Mouse (Mus musculus): ENCODE measurements around the gene Pip4p1. TPM values are rescaled to one million over a fixed set of nuclear protein-coding genes. Genes with fewer than 3 reads are reported as not detected.
"Not testable (repeated sequence)": the region's sequence is repeated elsewhere in the genome, so short reads cannot be mapped to it uniquely, and the experiment has no call there.

The Pip4p1 gene
- polyA plus RNA-seq (2016; fragmentation: Nextera tagmentation; extraction: Ambion mirVana), result 43.5 and 43.6 TPM in 2 replicates

GRCm38 (mm10) chr14:50930754-50931492 lies at the start of gene Pip4p1, which contains the start of gene Pnp:
Gene Pip4p1, minus strand, starts transcription at chr14:50930856.
Gene Pnp, plus strand, starts transcription at chr14:50931082.
- DNase-seq (ENCODE audit: low spot score), result peak; percentile 98
- H3K9me3 ChIP-seq, result no peaks in the 10 kb centered on the region
- peaks cover 38% of the 10 kb centered on the region for H3K36me3 ChIP-seq (replicated peaks)
- H3K4me3 ChIP-seq, result peak within 1 kb of the TSS; percentile 94
- peaks cover 34% of the 10 kb centered on the region for H3K4me1 ChIP-seq
- WGBS, result under 1% methylated on average over 68 of the region's 68 CpGs
- H3K27me3 ChIP-seq (replicated peaks; ENCODE audit: low read depth, poor library complexity, severe bottlenecking), result no peaks in the 10 kb centered on the region
- H3K27ac ChIP-seq (replicated peaks), result peak within 1 kb of the TSS; percentile 93

GRCm38 (mm10) chr14:50979631-50980030 lies 49.0 kb upstream of the Pip4p1 start:
- Histone ChIP-seq H3K36me3 (replicated peaks) (no peaks in the 10 kb centered on the region), H3K4me3 (no peak overlapping the region), H3K9me3 (no peaks in the 10 kb centered on the region), H3K27me3 (replicated peaks; ENCODE audit: low read depth, poor library complexity, severe bottlenecking) (0 out of 2 replicates have a peak, but pooled peaks cover 3% of the 10 kb centered on the region), H3K4me1 (peaks cover 10% of the 10 kb centered on the region), H3K27ac (replicated peaks) (no peak overlapping the region)
- DNase-seq (ENCODE audit: low spot score), result no peak

DNA sequence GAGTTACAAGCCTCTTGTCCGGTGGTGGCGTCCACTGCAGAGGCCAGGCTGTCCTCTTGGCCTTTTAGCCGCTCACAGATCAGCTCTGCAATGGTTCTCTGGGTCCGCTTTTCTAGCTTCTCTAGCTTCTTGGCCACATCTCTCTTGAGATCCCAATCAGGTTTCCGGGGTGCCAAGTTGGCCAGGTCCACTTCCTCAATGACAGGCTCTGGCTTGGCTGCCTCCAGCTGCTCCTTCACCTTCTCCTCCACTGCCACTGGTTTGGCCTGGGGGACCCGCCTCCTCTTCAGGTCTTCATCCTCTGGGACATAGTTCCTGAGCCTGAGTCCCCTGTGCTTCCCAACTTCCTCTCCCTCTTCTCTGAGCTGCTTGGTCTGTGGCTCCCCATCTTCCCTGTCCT lies 47.8 kb upstream of the Pip4p1 start:
- H3K27me3 ChIP-seq (replicated peaks; ENCODE audit: low read depth, poor library complexity, severe bottlenecking); H3K27ac ChIP-seq (replicated peaks); H3K36me3 ChIP-seq (replicated peaks); DNase-seq (ENCODE audit: low spot score); H3K4me3 ChIP-seq; H3K9me3 ChIP-seq: not testable (repeated sequence)
- peaks cover 10% of the 10 kb centered on the region for H3K4me1 ChIP-seq
- 93% methylated on average over 6 of the region's 6 CpGs for WGBS

- Histone ChIP-seq H3K27ac (replicated peaks) (peak overlapping the region; percentile 45; the same call in 1 of the 2 replicates), H3K4me1 (peaks cover 10% of the 10 kb centered on the region), H3K4me3 (no peak overlapping the region), H3K27me3 (replicated peaks; ENCODE audit: low read depth, poor library complexity, severe bottlenecking) (0 out of 2 replicates have a peak, but pooled peaks cover 3% of the 10 kb centered on the region), H3K36me3 (replicated peaks) (no peaks in the 10 kb centered on the region), H3K9me3 (no peaks in the 10 kb centered on the region)
- peak; percentile 49 for DNase-seq (ENCODE audit: low spot score)
- WGBS, result 21% methylated on average over 9 of the region's 9 CpGs
Observed at GRCm38 (mm10) chr14:50976674-50977073, 46.0 kb upstream of the Pip4p1 start.

- H3K27ac ChIP-seq (replicated peaks), result no peak overlapping the region
- no peak for DNase-seq (ENCODE audit: low spot score)
- 47% methylated on average over 5 of the region's 5 CpGs for WGBS
- 0 out of 2 replicates have a peak, but pooled peaks cover 3% of the 10 kb centered on the region for H3K27me3 ChIP-seq (replicated peaks; ENCODE audit: low read depth, poor library complexity, severe bottlenecking)
- H3K4me3 ChIP-seq, result no peak overlapping the region
- H3K36me3 ChIP-seq (replicated peaks), result no peaks in the 10 kb centered on the region
- H3K4me1 ChIP-seq, result peaks cover 14% of the 10 kb centered on the region
- no peaks in the 10 kb centered on the region for H3K9me3 ChIP-seq
Observed at GRCm38 (mm10) chr14:50975001-50975400, 44.3 kb upstream of the Pip4p1 start.

DNA sequence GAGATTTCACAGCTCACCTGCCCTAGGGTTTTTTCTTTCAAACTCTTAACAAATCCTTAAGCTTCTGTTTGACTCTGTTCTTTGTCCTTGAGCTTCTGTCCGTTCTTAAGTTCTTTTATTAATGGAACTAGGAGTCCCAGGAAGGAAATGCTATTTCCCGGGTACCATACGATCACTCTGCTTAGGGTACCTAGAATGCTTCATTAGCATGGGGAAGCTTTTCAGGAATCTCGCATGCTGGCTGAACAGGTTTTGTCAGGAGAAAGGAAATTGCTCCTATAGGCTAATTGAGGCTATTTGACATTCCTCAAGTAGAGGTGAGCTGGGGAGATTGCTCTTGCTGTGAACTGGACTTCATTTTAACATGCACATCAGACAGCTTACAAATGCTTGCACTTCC lies 43.0 kb upstream of the Pip4p1 start:
- Histone ChIP-seq H3K27ac (replicated peaks) (no peak overlapping the region), H3K27me3 (replicated peaks; ENCODE audit: low read depth, poor library complexity, severe bottlenecking) (0 out of 2 replicates have a peak, but pooled peaks cover 3% of the 10 kb centered on the region), H3K36me3 (replicated peaks) (no peaks in the 10 kb centered on the region), H3K4me1 (peaks cover 23% of the 10 kb centered on the region), H3K9me3 (no peaks in the 10 kb centered on the region), H3K4me3 (no peak overlapping the region)
- no peak for DNase-seq (ENCODE audit: low spot score)
- WGBS, result 49% methylated on average over 4 of the region's 4 CpGs

DNA sequence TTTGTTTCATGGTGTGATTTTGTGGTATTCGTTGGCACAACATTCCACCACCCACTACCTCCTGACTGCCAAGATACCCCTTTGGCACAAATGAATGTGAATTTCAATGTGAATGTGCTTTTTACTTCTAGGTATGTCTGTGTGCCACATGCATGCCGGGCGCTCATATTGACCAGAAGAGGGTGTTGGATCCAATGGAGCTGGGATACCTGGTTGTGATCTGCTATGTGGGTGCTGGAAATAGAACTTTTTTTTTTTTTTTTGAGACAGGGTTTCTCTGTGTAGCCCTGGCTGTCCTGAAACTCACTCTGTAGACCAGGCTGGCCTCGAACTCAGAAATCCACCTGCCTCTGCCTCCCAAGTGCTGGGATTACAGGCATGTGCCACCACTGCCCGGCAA lies 42.4 kb upstream of the Pip4p1 start:
- H3K4me3 ChIP-seq; H3K27me3 ChIP-seq (replicated peaks; ENCODE audit: low read depth, poor library complexity, severe bottlenecking); H3K27ac ChIP-seq (replicated peaks); H3K9me3 ChIP-seq; H3K36me3 ChIP-seq (replicated peaks); DNase-seq (ENCODE audit: low spot score): not testable (repeated sequence)
- H3K4me1 ChIP-seq, result peaks cover 23% of the 10 kb centered on the region
- WGBS, result 83% methylated on average over 5 of the region's 5 CpGs

GRCm38 (mm10) chr14:50970822-50971221 lies 40.2 kb upstream of the Pip4p1 start:
- H3K27ac ChIP-seq (replicated peaks), result no peak overlapping the region
- H3K27me3 ChIP-seq (replicated peaks; ENCODE audit: low read depth, poor library complexity, severe bottlenecking), result 0 out of 2 replicates have a peak, but pooled peaks cover 3% of the 10 kb centered on the region
- peaks cover 12% of the 10 kb centered on the region; the same call in 1 of the 2 replicates for H3K4me1 ChIP-seq
- no peak for DNase-seq (ENCODE audit: low spot score)
- no peaks in the 10 kb centered on the region for H3K36me3 ChIP-seq (replicated peaks)
- no peaks in the 10 kb centered on the region for H3K9me3 ChIP-seq
- 63% methylated on average over 1 of the region's 1 CpGs for WGBS
- H3K4me3 ChIP-seq, result no peak overlapping the region

DNA sequence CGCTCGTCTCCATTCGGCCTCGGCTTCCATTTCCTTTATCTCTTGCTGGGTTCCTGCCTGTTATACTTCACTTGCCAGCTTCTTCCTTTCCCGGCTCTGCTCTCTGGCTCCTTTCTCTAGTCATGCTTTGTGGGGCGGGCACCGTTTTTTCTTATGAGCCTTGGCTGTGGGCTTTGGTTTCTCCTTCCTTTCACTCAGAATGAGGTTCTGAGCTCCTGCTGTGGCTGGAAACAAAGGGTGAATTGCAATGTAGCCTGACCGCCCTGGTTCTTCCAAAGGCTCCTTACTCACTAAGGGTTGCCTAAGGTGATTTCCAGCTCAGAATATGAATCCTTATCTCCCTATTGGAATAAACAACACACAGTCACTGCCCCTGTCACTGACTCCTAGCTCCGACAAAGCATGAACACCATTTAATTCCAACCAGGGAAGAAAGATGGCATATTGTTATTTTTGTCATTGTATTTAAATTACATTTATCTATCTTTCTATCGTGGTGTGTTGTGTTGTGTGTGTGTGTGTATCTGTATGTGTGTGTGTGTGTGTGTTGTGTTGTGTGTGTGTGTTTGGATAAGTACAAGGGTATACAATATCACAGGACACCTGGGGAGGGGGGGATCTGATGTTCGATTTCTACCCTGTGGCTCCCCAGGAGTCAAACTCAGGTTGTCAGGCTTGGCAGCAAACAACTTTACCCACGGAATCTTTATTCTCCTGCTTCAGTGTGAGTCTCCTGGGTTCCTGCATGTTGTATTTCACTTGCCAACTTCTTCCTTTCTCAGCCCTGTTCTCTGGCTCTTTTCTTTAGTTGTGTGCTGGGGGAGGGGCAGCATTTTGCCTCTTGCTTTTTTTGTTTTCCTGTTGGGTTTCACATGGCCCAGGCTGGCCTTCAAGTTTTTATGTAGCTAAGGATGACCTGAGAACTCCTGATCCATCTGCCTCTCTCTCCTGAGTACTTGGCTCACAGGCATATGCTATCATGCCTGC lies 39.2 kb upstream of the Pip4p1 start:
- H3K4me1 ChIP-seq, result peaks cover 12% of the 10 kb centered on the region; the same call in 1 of the 2 replicates

GRCm38 (mm10) chr14:50969041-50969440 lies 38.4 kb upstream of the Pip4p1 start:
- WGBS, result 21% methylated on average over 1 of the region's 1 CpGs

More for the DNA sequence above, 39.2 kb upstream of the Pip4p1 start:
- DNase-seq (ENCODE audit: low spot score), result no peak
- peak overlapping the region; percentile 24; the same call in 1 of the 2 replicates for H3K27ac ChIP-seq (replicated peaks)
- no peaks in the 10 kb centered on the region for H3K9me3 ChIP-seq
- no peaks in the 10 kb centered on the region for H3K36me3 ChIP-seq (replicated peaks)
- no peaks in the 10 kb centered on the region for H3K27me3 ChIP-seq (replicated peaks; ENCODE audit: low read depth, poor library complexity, severe bottlenecking)
- 24% methylated on average over 12 of the region's 12 CpGs for WGBS
- H3K4me3 ChIP-seq, result no peak overlapping the region

GRCm38 (mm10) chr14:50968216-50968980 lies 37.7 kb upstream of the Pip4p1 start:
- no peak overlapping the region for H3K27ac ChIP-seq (replicated peaks)
- 80% methylated on average over 5 of the region's 5 CpGs for WGBS

More at GRCm38 (mm10) chr14:50969041-50969440, 38.4 kb upstream of the Pip4p1 start:
- Histone ChIP-seq H3K36me3 (replicated peaks) (no peaks in the 10 kb centered on the region), H3K27me3 (replicated peaks; ENCODE audit: low read depth, poor library complexity, severe bottlenecking) (no peaks in the 10 kb centered on the region), H3K9me3 (no peaks in the 10 kb centered on the region), H3K27ac (replicated peaks) (no peak overlapping the region), H3K4me1 (peaks cover 12% of the 10 kb centered on the region; the same call in 1 of the 2 replicates), H3K4me3 (no peak overlapping the region)
- no peak for DNase-seq (ENCODE audit: low spot score)

More at GRCm38 (mm10) chr14:50968216-50968980, 37.7 kb upstream of the Pip4p1 start:
- Histone ChIP-seq H3K4me1 (peaks cover 12% of the 10 kb centered on the region; the same call in 1 of the 2 replicates), H3K36me3 (replicated peaks) (no peaks in the 10 kb centered on the region), H3K27me3 (replicated peaks; ENCODE audit: low read depth, poor library complexity, severe bottlenecking) (no peaks in the 10 kb centered on the region), H3K4me3 (no peak overlapping the region), H3K9me3 (no peaks in the 10 kb centered on the region)
- DNase-seq (ENCODE audit: low spot score), result no peak

Measured in embryonic facial prominence, embryonic 10.5 days (tissue).